Mouse (Mus musculus) midbrain, embryonic 10.5 days (tissue): ENCODE results near the gene Tfpi2. TPM values are rescaled to one million over a fixed set of nuclear protein-coding genes. Genes with fewer than 3 reads are reported as not detected.

Experiments used
- DNase-seq: peaks from one replicate; pipeline ENCODE4 v3.0.0-alpha.2; 2017; ENCODE audit warnings: low spot score
- H3K27ac ChIP-seq: fragments of 300-500 bp; sonication (generic); replicated peaks from 2 replicates; pipeline ENCODE4 v1.5.1; 2016; ENCODE audit warnings: mild to moderate bottlenecking
- H3K27me3 ChIP-seq: fragments of 300-500 bp; sonication (generic); 2 replicates; pipeline ENCODE4 v1.6.1; 2016; ENCODE audit warnings: low read depth, mild to moderate bottlenecking; ENCODE audit not compliant: poor library complexity, severe bottlenecking
- H3K36me3 ChIP-seq: fragments of 300-500 bp; sonication (generic); 2 replicates; pipeline ENCODE4 v1.6.1; 2016; ENCODE audit warnings: mild to moderate bottlenecking, moderate library complexity
- H3K4me1 ChIP-seq: fragments of 300-500 bp; sonication (generic); 2 replicates; pipeline ENCODE4 v1.6.1; 2016
- H3K4me3 ChIP-seq: fragments of 300-500 bp; sonication (generic); 2 replicates; pipeline ENCODE4 v1.5.1; 2016; ENCODE audit warnings: mild to moderate bottlenecking, moderate library complexity
- H3K9me3 ChIP-seq: fragments of 300-500 bp; sonication (generic); replicated peaks from 2 replicates; pipeline ENCODE4 v1.6.1; 2016; ENCODE audit warnings: mild to moderate bottlenecking
- WGBS: fragments of 180-500 bp; shearing (Covaris S2); methylation state at CpG from one replicate; pipeline ENCODE4 v1.1.7; 2016; 5-methylcytosine and 5-hydroxymethylcytosine counted together
- polyA plus RNA-seq: library from polyadenylated mRNA; unstranded; fragments of >200 nt; fragmentation: Nextera tagmentation; extraction: Ambion mirVana; gene quantifications from 2 replicates; pipeline ENCODE4 v1.2.1, GENCODE M21; 2016

The Tfpi2 gene
- polyA plus RNA-seq, 1 experiment from 2014 or later: 0.60 TPM

DNA sequence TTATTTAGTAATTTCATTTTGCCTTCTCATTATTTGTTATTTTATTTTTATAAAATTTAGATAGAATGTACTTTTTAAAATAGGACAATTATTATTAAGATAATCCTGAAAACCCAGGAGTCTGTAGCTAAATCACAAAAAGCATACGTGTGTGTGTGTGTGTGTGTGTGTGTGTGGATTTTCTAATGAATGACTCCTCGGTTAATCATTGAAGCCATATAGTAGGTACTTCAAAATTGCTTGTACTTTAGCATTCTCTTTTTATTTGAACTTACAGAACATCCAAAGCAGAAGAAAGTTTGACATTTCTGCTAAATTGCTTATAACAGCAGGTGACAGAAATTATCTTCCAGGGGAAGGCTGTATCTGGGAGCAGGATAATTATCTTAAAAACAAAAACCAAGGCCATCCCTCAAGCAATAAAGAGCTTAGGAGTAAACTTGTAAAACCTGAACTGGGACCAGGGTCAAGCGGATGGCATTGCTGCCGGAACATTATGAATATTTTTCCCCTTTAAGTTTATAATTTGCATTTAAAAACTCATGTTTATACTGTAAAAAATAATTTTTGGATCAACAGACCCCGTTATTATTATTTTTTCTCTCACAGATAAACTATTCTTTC, 5.9 kb downstream of the Tfpi2 start:
- WGBS: 87% methylated on average over 5 of the region's 5 CpGs
- H3K9me3 ChIP-seq: no peaks in the 10 kb centered on the region
- no peak for DNase-seq

GRCm38 (mm10) chr6:3973679-3974078, 15.0 kb downstream of the Tfpi2 start:
- WGBS: 75% methylated on average over 1 of the region's 1 CpGs
- no peaks in the 10 kb centered on the region for H3K36me3 ChIP-seq
- no peaks in the 10 kb centered on the region for H3K9me3 ChIP-seq
- no peaks in the 10 kb centered on the region for H3K4me1 ChIP-seq
- no peak overlapping the region for H3K4me3 ChIP-seq
- no peak overlapping the region for H3K27ac ChIP-seq
- DNase-seq: no peak
- H3K27me3 ChIP-seq: 0 out of 2 replicates have a peak, but pooled peaks cover under 1% of the 10 kb centered on the region

More for the DNA sequence above, 5.9 kb downstream of the Tfpi2 start:
- Histone ChIP-seq H3K36me3 (no peaks in the 10 kb centered on the region), H3K27me3 (no peaks in the 10 kb centered on the region), H3K4me3 (no peak overlapping the region), H3K27ac (no peak overlapping the region), H3K4me1 (no peaks in the 10 kb centered on the region)

DNA sequence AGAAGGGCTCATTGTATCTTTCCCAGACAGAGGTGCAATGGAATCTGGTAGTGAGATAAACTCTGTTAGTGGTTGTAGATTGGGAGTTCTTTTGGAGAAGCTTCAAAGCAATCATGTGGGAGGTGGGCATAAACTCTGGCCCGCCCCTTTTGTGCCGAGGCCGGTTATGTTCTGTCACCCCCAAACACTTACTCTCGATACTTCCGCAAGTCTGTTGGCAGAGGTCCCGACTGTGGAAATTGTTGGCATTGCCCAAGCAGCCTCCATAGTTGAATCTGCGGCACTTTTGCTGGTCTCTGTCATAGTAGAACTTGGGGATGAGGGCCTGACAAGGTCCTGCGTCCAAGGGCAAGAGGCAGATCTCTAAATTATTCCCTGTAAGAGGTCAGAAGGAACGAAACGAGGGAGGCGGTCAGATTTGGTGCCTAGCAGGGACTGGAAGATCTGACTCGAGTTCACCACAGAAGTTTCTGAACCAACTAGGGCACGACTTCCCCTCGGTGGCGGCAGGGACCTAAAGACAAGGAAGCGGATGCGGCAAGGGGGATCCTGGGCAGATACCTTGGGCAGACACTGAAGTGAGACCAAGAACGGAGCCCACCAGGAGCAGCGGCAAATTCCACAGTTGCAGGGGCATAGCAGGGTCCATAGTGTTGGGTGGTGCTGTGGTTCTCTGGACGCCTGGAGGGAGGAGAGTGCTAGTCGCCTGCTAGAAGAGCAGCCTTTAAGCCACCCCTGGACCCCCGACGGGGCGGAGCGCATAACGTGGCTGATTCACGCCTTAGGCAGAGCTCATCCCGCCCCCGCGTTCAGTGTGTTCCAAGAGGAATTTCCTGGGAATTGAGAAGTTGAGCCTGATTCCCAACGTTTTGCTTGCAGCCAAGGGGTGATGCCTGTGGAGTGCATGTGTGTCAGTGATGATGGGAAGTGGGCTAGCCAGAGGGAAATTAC, 20.8 kb downstream of the Tfpi2 start:
- peak overlapping the region; percentile 27 for H3K4me3 ChIP-seq
- peak; percentile 13 for DNase-seq
- H3K9me3 ChIP-seq: no peaks in the 10 kb centered on the region
- no peak overlapping the region for H3K27ac ChIP-seq
- no peaks in the 10 kb centered on the region for H3K36me3 ChIP-seq
- 30% methylated on average over 31 of the region's 31 CpGs for WGBS
- peaks cover 5% of the 10 kb centered on the region; the same call in 1 of the 2 replicates for H3K4me1 ChIP-seq
- peaks cover 11% of the 10 kb centered on the region for H3K27me3 ChIP-seq

- Histone ChIP-seq H3K27ac (no peak overlapping the region), H3K27me3 (no peaks in the 10 kb centered on the region), H3K9me3 (no peaks in the 10 kb centered on the region), H3K4me1 (0 out of 2 replicates have a peak, but pooled peaks cover 4% of the 10 kb centered on the region), H3K4me3 (no peak overlapping the region), H3K36me3 (no peaks in the 10 kb centered on the region)
- 55% methylated on average over 4 of the region's 4 CpGs for WGBS
- no peak for DNase-seq
Observed at GRCm38 (mm10) chr6:3954969-3955368, 33.8 kb downstream of the Tfpi2 start.

GRCm38 (mm10) chr6:3936140-3936714, 52.5 kb downstream of the Tfpi2 start:
- DNase-seq: no peak
- no peaks in the 10 kb centered on the region for H3K9me3 ChIP-seq
- H3K27ac ChIP-seq: no peak overlapping the region
- no peaks in the 10 kb centered on the region for H3K36me3 ChIP-seq
- no peak overlapping the region for H3K4me3 ChIP-seq
- H3K4me1 ChIP-seq: 0 out of 2 replicates have a peak, but pooled peaks cover 6% of the 10 kb centered on the region
- no peaks in the 10 kb centered on the region for H3K27me3 ChIP-seq
- WGBS: 64% methylated on average over 1 of the region's 1 CpGs

GRCm38 (mm10) chr6:3935606-3936005, 53.1 kb downstream of the Tfpi2 start:
- no peak overlapping the region for H3K4me3 ChIP-seq
- H3K27me3 ChIP-seq: no peaks in the 10 kb centered on the region
- no peak overlapping the region for H3K27ac ChIP-seq
- H3K4me1 ChIP-seq: 0 out of 2 replicates have a peak, but pooled peaks cover 6% of the 10 kb centered on the region
- WGBS: 67% methylated on average over 2 of the region's 2 CpGs
- no peaks in the 10 kb centered on the region for H3K36me3 ChIP-seq
- no peak for DNase-seq
- H3K9me3 ChIP-seq: no peaks in the 10 kb centered on the region

- Histone ChIP-seq H3K9me3 (no peaks in the 10 kb centered on the region), H3K4me3 (no peak overlapping the region), H3K27me3 (no peaks in the 10 kb centered on the region), H3K36me3 (no peaks in the 10 kb centered on the region), H3K4me1 (0 out of 2 replicates have a peak, but pooled peaks cover 6% of the 10 kb centered on the region), H3K27ac (no peak overlapping the region)
- no peak for DNase-seq
- 68% methylated on average over 2 of the region's 2 CpGs for WGBS
Observed at GRCm38 (mm10) chr6:3935048-3935447, 53.7 kb downstream of the Tfpi2 start.

GRCm38 (mm10) chr6:3926140-3926539, 62.6 kb downstream of the Tfpi2 start:
- DNase-seq: no peak
- H3K4me1 ChIP-seq: no peaks in the 10 kb centered on the region

GRCm38 (mm10) chr6:3922870-3923269, 65.8 kb downstream of the Tfpi2 start:
- Histone ChIP-seq H3K27me3 (no peaks in the 10 kb centered on the region), H3K27ac (no peak overlapping the region), H3K36me3 (no peaks in the 10 kb centered on the region), H3K9me3 (no peaks in the 10 kb centered on the region), H3K4me1 (no peaks in the 10 kb centered on the region), H3K4me3 (no peak overlapping the region)
- no peak for DNase-seq
- 91% methylated on average over 4 of the region's 4 CpGs for WGBS

More at GRCm38 (mm10) chr6:3926140-3926539, 62.6 kb downstream of the Tfpi2 start:
- WGBS: 87% methylated on average over 4 of the region's 4 CpGs
- Histone ChIP-seq H3K27ac (no peak overlapping the region), H3K36me3 (no peaks in the 10 kb centered on the region), H3K9me3 (no peaks in the 10 kb centered on the region), H3K27me3 (no peaks in the 10 kb centered on the region), H3K4me3 (no peak overlapping the region)

- H3K27ac ChIP-seq: no peak overlapping the region
- DNase-seq: no peak
- H3K36me3 ChIP-seq: no peaks in the 10 kb centered on the region
- no peak overlapping the region for H3K4me3 ChIP-seq
- H3K9me3 ChIP-seq: no peaks in the 10 kb centered on the region
- no peaks in the 10 kb centered on the region for H3K27me3 ChIP-seq
- WGBS: 87% methylated on average over 7 of the region's 7 CpGs
- no peaks in the 10 kb centered on the region for H3K4me1 ChIP-seq
Observed at GRCm38 (mm10) chr6:3916015-3916414, 72.7 kb downstream of the Tfpi2 start.
